Mouse (Mus musculus) limb, embryonic 10.5 days (tissue): ENCODE measurements around the gene Prkcq. TPM values are rescaled to one million over a fixed set of nuclear protein-coding genes. Genes with fewer than 3 reads are reported as not detected.
"Not testable (repeated sequence)": the region's sequence is repeated elsewhere in the genome, so short reads cannot be mapped to it uniquely, and the experiment has no call there.

Source experiments
- DNase-seq: peaks from one replicate; pipeline ENCODE4 v3.0.0-alpha.2; 2017; ENCODE audit warnings: low spot score
- H3K27ac ChIP-seq: fragments of 300-500 bp; sonication (generic); 2 replicates; pipeline ENCODE4 v1.5.1; 2016; ENCODE audit warnings: mild to moderate bottlenecking
- H3K27me3 ChIP-seq: fragments of 300-500 bp; sonication (generic); 2 replicates; pipeline ENCODE4 v1.6.1; 2016; ENCODE audit warnings: low read depth, mild to moderate bottlenecking; ENCODE audit not compliant: poor library complexity, severe bottlenecking
- H3K36me3 ChIP-seq: fragments of 300-500 bp; sonication (generic); 2 replicates; pipeline ENCODE4 v1.6.1; 2016; ENCODE audit warnings: mild to moderate bottlenecking, moderate library complexity
- H3K4me1 ChIP-seq: fragments of 300-500 bp; sonication (generic); 2 replicates; pipeline ENCODE4 v1.6.1; 2016
- H3K4me3 ChIP-seq: fragments of 300-500 bp; sonication (generic); 2 replicates; pipeline ENCODE4 v1.5.1; 2016; ENCODE audit warnings: mild to moderate bottlenecking, moderate library complexity
- H3K9me3 ChIP-seq: fragments of 300-500 bp; sonication (generic); replicated peaks from 2 replicates; pipeline ENCODE4 v1.6.1; 2016; ENCODE audit warnings: mild to moderate bottlenecking
- WGBS: fragments of 180-500 bp; shearing (Covaris S2); methylation state at CpG from one replicate; pipeline ENCODE4 v1.1.7; 2016; 5-methylcytosine and 5-hydroxymethylcytosine counted together
- polyA plus RNA-seq: library from polyadenylated mRNA; unstranded; fragments of >200 nt; fragmentation: Nextera tagmentation; extraction: Ambion mirVana; gene quantifications from 2 replicates; pipeline ENCODE4 v1.2.1, GENCODE M21; 2016

Prkcq gene
- polyA plus RNA-seq, 1 experiment from 2014 or later: 0.90 TPM

GRCm38 (mm10) chr2:11332469-11332868 is 160.6 kb downstream of the Prkcq start:
- Histone ChIP-seq H3K4me3 (no peak overlapping the region), H3K4me1 (no peaks in the 10 kb centered on the region), H3K9me3 (no peaks in the 10 kb centered on the region), H3K36me3 (no peaks in the 10 kb centered on the region), H3K27ac (no peak overlapping the region), H3K27me3 (no peaks in the 10 kb centered on the region)
- no peak for DNase-seq
- WGBS: 91% methylated on average over 4 of the region's 4 CpGs

- 66% methylated on average over 14 of the region's 14 CpGs for WGBS
- Histone ChIP-seq H3K27ac (no peak overlapping the region), H3K9me3 (no peaks in the 10 kb centered on the region), H3K4me3 (no peak overlapping the region), H3K36me3 (no peaks in the 10 kb centered on the region), H3K4me1 (no peaks in the 10 kb centered on the region), H3K27me3 (no peaks in the 10 kb centered on the region)
- no peak for DNase-seq
These were observed 161.6 kb downstream of the Prkcq start for GRCm38 (mm10) chr2:11333301-11334017.

GRCm38 (mm10) chr2:11336320-11336719 is 164.4 kb downstream of the Prkcq start:
- no peak for DNase-seq
- WGBS: 72% methylated on average over 8 of the region's 8 CpGs
- no peak overlapping the region for H3K4me3 ChIP-seq

GRCm38 (mm10) chr2:11338931-11339839 is 167.3 kb downstream of the Prkcq start:
- WGBS: 82% methylated on average over 14 of the region's 14 CpGs
- no peaks in the 10 kb centered on the region for H3K9me3 ChIP-seq
- DNase-seq: no peak
- no peaks in the 10 kb centered on the region for H3K27me3 ChIP-seq
- no peaks in the 10 kb centered on the region for H3K4me1 ChIP-seq
- H3K27ac ChIP-seq: no peak overlapping the region
- H3K4me3 ChIP-seq: no peak overlapping the region
- no peaks in the 10 kb centered on the region for H3K36me3 ChIP-seq

More at GRCm38 (mm10) chr2:11336320-11336719, 164.4 kb downstream of the Prkcq start:
- Histone ChIP-seq H3K9me3 (no peaks in the 10 kb centered on the region), H3K36me3 (no peaks in the 10 kb centered on the region), H3K27me3 (no peaks in the 10 kb centered on the region), H3K4me1 (no peaks in the 10 kb centered on the region), H3K27ac (no peak overlapping the region)

GRCm38 (mm10) chr2:11344691-11345090 is 172.8 kb downstream of the Prkcq start:
- no peak overlapping the region for H3K27ac ChIP-seq
- no peaks in the 10 kb centered on the region for H3K9me3 ChIP-seq
- H3K27me3 ChIP-seq: no peaks in the 10 kb centered on the region
- no peaks in the 10 kb centered on the region for H3K4me1 ChIP-seq
- DNase-seq: no peak
- no peaks in the 10 kb centered on the region for H3K36me3 ChIP-seq
- no peak overlapping the region for H3K4me3 ChIP-seq
- WGBS: 91% methylated on average over 3 of the region's 3 CpGs

- H3K27ac ChIP-seq, H3K4me1 ChIP-seq, H3K4me3 ChIP-seq, H3K9me3 ChIP-seq, H3K27me3 ChIP-seq, DNase-seq, H3K36me3 ChIP-seq: not testable (repeated sequence)
- WGBS: 92% methylated on average over 6 of the region's 6 CpGs
These were observed 174.5 kb downstream of the Prkcq start for GRCm38 (mm10) chr2:11346419-11346818.

GRCm38 (mm10) chr2:11347791-11348190 is 175.9 kb downstream of the Prkcq start:
- Histone ChIP-seq H3K9me3 (no peaks in the 10 kb centered on the region), H3K36me3 (no peaks in the 10 kb centered on the region), H3K4me1 (no peaks in the 10 kb centered on the region), H3K4me3 (no peak overlapping the region), H3K27me3 (no peaks in the 10 kb centered on the region), H3K27ac (no peak overlapping the region)
- WGBS: 88% methylated on average over 3 of the region's 3 CpGs
- DNase-seq: no peak
